Mouse (Mus musculus) liver, embryonic 14.5 days (tissue): ENCODE results near the gene Hs3st2. TPM values are rescaled to one million over a fixed set of nuclear protein-coding genes. Genes with fewer than 3 reads are reported as not detected.

Experiments
- ATAC-seq: fragments of 200-750 bp; cut with Nextera tagmentation; 2 replicates; pipeline ENCODE4 v1.8.0; 2017; ENCODE audit warnings: moderate number of reproducible peaks, mild to moderate bottlenecking, moderate library complexity; ENCODE audit not compliant: insufficient read depth
- DNase-seq, 3 experiments: peaks; one replicate each; pipeline ENCODE4 v3.0.0-alpha.2; 2012 to 2013; ENCODE audit warnings: low read depth in 3 of 3, low spot score in 3 of 3
- H3K27ac ChIP-seq: fragments of 300-500 bp; sonication (generic); 2 replicates; pipeline ENCODE4 v1.5.1; 2014; ENCODE audit warnings: moderate library complexity, mild to moderate bottlenecking, control low read depth, inconsistent platforms
- H3K27me3 ChIP-seq: fragments of 300-500 bp; sonication (generic); 2 replicates; pipeline ENCODE4 v1.6.1; 2014; ENCODE audit warnings: mild to moderate bottlenecking, low read length, moderate library complexity; ENCODE audit not compliant: control insufficient read depth, insufficient read depth
- H3K36me3 ChIP-seq: fragments of 300-500 bp; sonication (generic); replicated peaks from 2 replicates; pipeline ENCODE4 v1.6.1; 2014; ENCODE audit warnings: low read depth; ENCODE audit not compliant: control insufficient read depth, insufficient read depth
- H3K4me1 ChIP-seq, 2 experiments: fragments of 200-500 bp in 1 of 2; fragments of 300-500 bp in 1 of 2; sonication (generic) in 1 of 2; replicated peaks; 2 replicates each; pipeline ENCODE4 v1.6.1; 2012 to 2014; ENCODE audit warnings: antibody characterized with exemption in 1 of 2, inconsistent platforms in 1 of 2, low read length in 1 of 2; ENCODE audit not compliant: control insufficient read depth in 2 of 2, insufficient read depth in 2 of 2
- H3K4me2 ChIP-seq: fragments of 300-500 bp; sonication (generic); 2 replicates; pipeline ENCODE4 v1.6.1; 2014; ENCODE audit warnings: low read depth, mild to moderate bottlenecking, control low read depth, moderate library complexity
- H3K4me3 ChIP-seq, 2 experiments: fragments of 200-500 bp in 1 of 2; fragments of 300-500 bp in 1 of 2; sonication (generic) in 1 of 2; 2 replicates each; pipeline ENCODE4 v1.5.1; 2012 to 2014; ENCODE audit warnings: low read depth in 2 of 2, low read length in 2 of 2, mild to moderate bottlenecking in 2 of 2, control low read depth in 1 of 2, inconsistent platforms in 1 of 2, moderate library complexity in 1 of 2; ENCODE audit not compliant: insufficient read depth in 1 of 2
- H3K9ac ChIP-seq: fragments of 300-500 bp; sonication (generic); replicated peaks from 2 replicates; pipeline ENCODE4 v1.6.1; 2014; ENCODE audit warnings: mild to moderate bottlenecking, control low read depth, moderate library complexity
- H3K9me3 ChIP-seq: fragments of 300-500 bp; sonication (generic); 2 replicates; pipeline ENCODE4 v1.6.1; 2016; ENCODE audit warnings: low read length, mixed read lengths; ENCODE audit not compliant: control insufficient read depth
- CTCF ChIP-seq: IDR thresholded peaks from 2 replicates; pipeline ENCODE4 v1.5.1; 2016; ENCODE audit warnings: antibody characterized with exemption, low read depth, control low read depth
- EP300 ChIP-seq: IDR thresholded peaks from 2 replicates; pipeline ENCODE4 v1.6.1; 2016; ENCODE audit warnings: antibody characterized with exemption, low read depth
- WGBS: fragments of 180-500 bp; shearing (Covaris S2); extraction: QIAGEN DNeasy Blood & Tissue Kit; methylation state at CpG from one replicate; pipeline ENCODE4 v1.1.7; 2014; ENCODE audit not compliant: insufficient replicate concordance; 5-methylcytosine and 5-hydroxymethylcytosine counted together
- polyA plus RNA-seq, 2 experiments: library from polyadenylated mRNA; depleted of rRNA in 1 of 2; stranded (reverse) in 1 of 2; unstranded in 1 of 2; fragments of >200 nt; fragmentation: Nextera tagmentation in 1 of 2; extraction: Ambion mirVana in 1 of 2; gene quantifications; 2 replicates each; pipeline versions ENCODE4 v1.2.1 to v1.2.3; 2012 to 2014

Gene Hs3st2
- polyA plus RNA-seq, 2 experiments = 0.01 TPM; not detected in 1

DNA sequence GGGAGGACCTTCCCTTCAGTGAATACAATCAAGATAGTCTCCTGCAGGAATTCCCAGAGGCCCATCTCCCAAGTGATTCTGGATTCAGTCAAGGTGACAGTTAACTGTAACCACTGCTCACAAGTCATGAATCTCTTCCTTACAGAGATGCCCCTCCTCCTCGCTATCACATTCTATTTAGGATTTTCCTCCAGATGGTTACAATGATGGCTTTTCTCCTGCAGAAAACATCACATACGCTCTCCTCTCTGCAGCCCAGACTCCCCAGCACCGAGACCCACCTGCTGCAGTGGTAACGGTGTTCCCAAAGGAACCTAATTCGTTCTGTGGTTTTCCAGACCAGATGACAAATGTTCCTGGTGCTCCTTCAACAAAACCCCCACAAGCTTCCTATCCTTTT lies 49.5 kb downstream of the Hs3st2 start:
- Histone ChIP-seq H3K4me1 (no peaks in the 10 kb centered on the region), H3K9me3 (no peaks in the 10 kb centered on the region), H3K4me2 (no peak overlapping the region), H3K9ac (no peak overlapping the region), H3K36me3 (no peaks in the 10 kb centered on the region), H3K4me3 (no peak overlapping the region), H3K27me3 (no peaks in the 10 kb centered on the region), H3K27ac (no peak overlapping the region)
- TF ChIP-seq EP300 = no peak
- TF ChIP-seq CTCF = no peak
- WGBS = 50% methylated on average over 5 of the region's 5 CpGs
- DNase-seq (no peak), ATAC-seq (no peak)

GRCm38 (mm10) chr7:121444336-121444735 lies 52.7 kb downstream of the Hs3st2 start:
- no peak for TF ChIP-seq EP300
- no peak for TF ChIP-seq CTCF
- no peak overlapping the region for H3K27ac ChIP-seq
- H3K4me2 ChIP-seq = no peak overlapping the region
- no peaks in the 10 kb centered on the region for H3K9me3 ChIP-seq
- no peaks in the 10 kb centered on the region for H3K36me3 ChIP-seq
- H3K4me1 ChIP-seq = no peaks in the 10 kb centered on the region
- no peaks in the 10 kb centered on the region for H3K27me3 ChIP-seq
- WGBS = 51% methylated on average over 7 of the region's 7 CpGs
- no peak overlapping the region for H3K9ac ChIP-seq
- DNase-seq (no peak), ATAC-seq (no peak)
- H3K4me3 ChIP-seq = no peak overlapping the region

- ATAC-seq (no peak), DNase-seq (no peak)
- no peak for TF ChIP-seq CTCF
- no peak for TF ChIP-seq EP300
- no peaks in the 10 kb centered on the region for H3K27me3 ChIP-seq
- no peak overlapping the region for H3K4me2 ChIP-seq
- H3K9me3 ChIP-seq = no peaks in the 10 kb centered on the region
- no peaks in the 10 kb centered on the region for H3K4me1 ChIP-seq
- no peak overlapping the region for H3K4me3 ChIP-seq
- WGBS = 29% methylated on average over 4 of the region's 4 CpGs
- H3K36me3 ChIP-seq = no peaks in the 10 kb centered on the region
- H3K27ac ChIP-seq = no peak overlapping the region
- H3K9ac ChIP-seq = no peak overlapping the region
Observed at GRCm38 (mm10) chr7:121446281-121446680, 54.6 kb downstream of the Hs3st2 start.

- no peak for TF ChIP-seq CTCF
- no peak for TF ChIP-seq EP300
- 54% methylated on average over 13 of the region's 13 CpGs for WGBS
- no peaks in the 10 kb centered on the region for H3K36me3 ChIP-seq
- ATAC-seq = no peak
- H3K27me3 ChIP-seq = no peaks in the 10 kb centered on the region
- no peak overlapping the region for H3K9ac ChIP-seq
- H3K27ac ChIP-seq = no peak overlapping the region
- H3K4me3 ChIP-seq = no peak overlapping the region
- no peaks in the 10 kb centered on the region for H3K4me1 ChIP-seq
- H3K9me3 ChIP-seq = no peaks in the 10 kb centered on the region
- DNase-seq = no peak
- no peak overlapping the region for H3K4me2 ChIP-seq
Observed at GRCm38 (mm10) chr7:121450951-121451843, 59.5 kb downstream of the Hs3st2 start.

DNA sequence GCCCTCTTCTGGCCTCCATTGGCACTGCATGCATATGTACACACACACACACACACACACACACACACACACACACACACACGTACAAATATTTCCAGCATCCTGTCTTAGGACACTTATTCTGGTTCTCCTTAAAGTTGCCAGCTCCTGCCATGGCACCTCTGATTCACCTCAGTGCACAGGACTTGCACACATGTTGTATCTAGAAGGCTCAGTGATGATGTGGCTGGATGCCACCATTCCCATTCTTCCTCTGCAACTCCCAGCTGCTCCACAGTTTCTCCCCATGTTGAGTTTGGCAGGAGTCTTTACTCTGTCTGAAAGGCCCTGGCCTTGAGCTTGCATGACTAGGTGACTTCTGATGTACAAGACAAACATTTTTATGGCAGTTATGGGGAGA lies 65.1 kb downstream of the Hs3st2 start:
- H3K27ac ChIP-seq = no peak overlapping the region
- H3K9ac ChIP-seq = no peak overlapping the region
- H3K27me3 ChIP-seq = no peaks in the 10 kb centered on the region
- DNase-seq (no peak), ATAC-seq (no peak)
- no peaks in the 10 kb centered on the region for H3K9me3 ChIP-seq
- H3K4me2 ChIP-seq = no peak overlapping the region
- H3K4me3 ChIP-seq = no peak overlapping the region
- TF ChIP-seq CTCF = no peak
- TF ChIP-seq EP300 = no peak
- H3K4me1 ChIP-seq = no peaks in the 10 kb centered on the region
- WGBS = 40% methylated on average over 1 of the region's 1 CpGs
- H3K36me3 ChIP-seq = no peaks in the 10 kb centered on the region
